Mouse (Mus musculus): Measurements from ENCODE around the gene Nup210. TPM values are rescaled to one million over a fixed set of nuclear protein-coding genes. Genes with fewer than 3 reads are reported as not detected.

Gene Nup210
- polyA plus RNA-seq, 2 experiments: 12.6 to 18.9 TPM

DNA sequence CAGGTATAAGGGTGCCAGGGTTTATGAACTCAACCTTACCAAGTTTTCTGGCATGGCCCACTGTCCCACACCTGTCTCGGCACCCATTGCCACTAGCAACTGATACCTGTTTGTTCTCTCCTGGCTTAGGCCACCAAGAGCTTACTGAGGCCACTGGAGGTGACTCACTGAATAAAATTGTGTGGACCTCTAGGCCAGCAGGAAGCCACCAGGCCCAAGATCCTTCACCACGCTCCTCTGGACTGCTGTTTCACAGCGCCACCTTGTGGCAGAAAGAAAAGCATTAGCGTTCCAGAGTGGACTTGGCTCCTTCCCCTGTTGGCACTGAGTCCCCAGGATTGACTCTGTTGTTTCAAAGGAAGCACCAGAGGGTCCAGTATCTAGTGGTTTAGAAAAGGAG, 23.2 kb upstream of the Nup210 start:
- H3K4me3 ChIP-seq (replicated peaks; ENCODE audit: low read length): no peak overlapping the region
- no peaks in the 10 kb centered on the region for H3K4me1 ChIP-seq (ENCODE audit: control insufficient read depth, insufficient read depth, low read length)
- ATAC-seq (ENCODE audit: low FRiP score, low read depth): peak; percentile 58; the same call in 1 of the 2 replicates
- H3K9me3 ChIP-seq (ENCODE audit: control insufficient read depth, low read length): no peaks in the 10 kb centered on the region
- no peak overlapping the region for H3K9ac ChIP-seq (ENCODE audit: low read depth, low read length, severe bottlenecking)
- no peak overlapping the region for H3K27ac ChIP-seq (replicated peaks; ENCODE audit: low read depth, low read length)
- no peaks in the 10 kb centered on the region for H3K36me3 ChIP-seq (ENCODE audit: control insufficient read depth, insufficient read depth, low read length)
- no peak for TF ChIP-seq POLR2A (IDR thresholded peaks at IDR 0.05; ENCODE audit: borderline replicate concordance, extremely low read depth, insufficient read depth, insufficient read length)
- 27% methylated on average over 4 of the region's 4 CpGs for WGBS
- no peaks in the 10 kb centered on the region for H3K27me3 ChIP-seq (ENCODE audit: control insufficient read depth, insufficient read depth, low read length)
- H3K4me2 ChIP-seq (replicated peaks; ENCODE audit: low read depth, low read length, severe bottlenecking): no peak overlapping the region
- DNase-seq (ENCODE audit: low spot score): peak; percentile 83

DNA sequence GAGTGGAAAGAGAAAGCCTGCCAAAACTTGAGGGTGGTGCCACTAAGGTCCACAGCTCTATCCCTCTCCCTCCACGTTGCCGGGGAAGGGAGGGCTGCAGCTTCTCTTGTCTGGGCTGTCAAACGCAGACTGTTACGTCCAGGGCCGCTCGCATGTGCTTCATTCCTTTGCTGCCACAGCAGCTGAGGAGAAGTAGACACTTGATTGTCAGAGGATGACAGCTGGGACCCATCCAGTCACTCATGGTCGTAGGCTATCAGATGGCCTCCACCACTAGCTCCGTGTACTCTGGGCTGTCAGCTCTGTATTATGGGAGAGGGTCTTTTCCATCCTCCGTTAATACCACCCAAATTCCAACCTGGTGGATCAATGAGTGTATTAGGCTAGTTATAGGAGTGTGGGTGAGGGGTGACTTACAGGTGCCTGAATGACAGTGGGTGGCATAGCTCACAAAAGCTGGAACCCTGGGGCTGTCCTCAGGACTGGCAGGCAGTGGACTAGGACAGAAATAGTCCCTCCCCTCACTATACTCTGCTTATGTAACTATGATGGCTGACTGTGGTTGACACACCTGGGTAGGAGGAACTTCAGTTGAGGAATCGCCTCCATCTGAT, 20.8 kb upstream of the Nup210 start:
- H3K9ac ChIP-seq (ENCODE audit: low read depth, low read length, severe bottlenecking): no peak overlapping the region
- H3K4me2 ChIP-seq (replicated peaks; ENCODE audit: low read depth, low read length, severe bottlenecking): no peak overlapping the region
- 70% methylated on average over 10 of the region's 10 CpGs for WGBS
- no peaks in the 10 kb centered on the region for H3K36me3 ChIP-seq (ENCODE audit: control insufficient read depth, insufficient read depth, low read length)
- H3K4me3 ChIP-seq (replicated peaks; ENCODE audit: low read length): no peak overlapping the region
- DNase-seq (ENCODE audit: low spot score) (no peak), ATAC-seq (ENCODE audit: low FRiP score, low read depth) (peak; percentile 63; the same call in 1 of the 2 replicates)
- no peaks in the 10 kb centered on the region for H3K27me3 ChIP-seq (ENCODE audit: control insufficient read depth, insufficient read depth, low read length)
- H3K27ac ChIP-seq (replicated peaks; ENCODE audit: low read depth, low read length): no peak overlapping the region
- H3K9me3 ChIP-seq (ENCODE audit: control insufficient read depth, low read length): no peaks in the 10 kb centered on the region
- TF ChIP-seq POLR2A (IDR thresholded peaks at IDR 0.05; ENCODE audit: borderline replicate concordance, extremely low read depth, insufficient read depth, insufficient read length): no peak
- no peaks in the 10 kb centered on the region for H3K4me1 ChIP-seq (ENCODE audit: control insufficient read depth, insufficient read depth, low read length)

DNA sequence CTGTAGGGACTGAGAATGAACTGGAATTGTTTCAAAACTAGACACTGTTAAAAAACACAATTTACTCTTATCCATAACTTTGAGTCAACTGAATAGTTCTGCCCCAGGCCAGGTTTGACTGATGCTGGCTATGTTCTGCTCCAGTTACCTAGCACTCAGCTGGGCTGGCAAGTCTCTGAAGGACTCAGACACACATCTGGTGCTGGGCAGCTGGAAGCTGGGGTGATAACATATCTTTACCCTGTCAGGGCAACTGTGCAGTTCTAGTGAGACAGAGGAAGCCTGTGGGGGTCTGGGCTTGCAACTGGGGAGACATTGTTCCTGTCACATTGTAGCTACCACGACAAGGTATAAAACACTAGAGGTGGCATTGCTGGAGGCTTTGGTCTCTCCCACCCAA, 14.2 kb upstream of the Nup210 start:
- H3K4me1 ChIP-seq (ENCODE audit: control insufficient read depth, insufficient read depth, low read length): no peaks in the 10 kb centered on the region
- H3K27ac ChIP-seq (replicated peaks; ENCODE audit: low read depth, low read length): no peak overlapping the region
- DNase-seq (ENCODE audit: low spot score) (no peak), ATAC-seq (ENCODE audit: low FRiP score, low read depth) (no peak)
- no peaks in the 10 kb centered on the region for H3K9me3 ChIP-seq (ENCODE audit: control insufficient read depth, low read length)
- H3K9ac ChIP-seq (ENCODE audit: low read depth, low read length, severe bottlenecking): no peak overlapping the region
- 82% methylated on average over 1 of the region's 1 CpGs for WGBS
- no peak for TF ChIP-seq POLR2A (IDR thresholded peaks at IDR 0.05; ENCODE audit: borderline replicate concordance, extremely low read depth, insufficient read depth, insufficient read length)
- H3K4me2 ChIP-seq (replicated peaks; ENCODE audit: low read depth, low read length, severe bottlenecking): no peak overlapping the region
- no peaks in the 10 kb centered on the region for H3K36me3 ChIP-seq (ENCODE audit: control insufficient read depth, insufficient read depth, low read length)
- no peaks in the 10 kb centered on the region for H3K27me3 ChIP-seq (ENCODE audit: control insufficient read depth, insufficient read depth, low read length)
- no peak overlapping the region for H3K4me3 ChIP-seq (replicated peaks; ENCODE audit: low read length)

DNA sequence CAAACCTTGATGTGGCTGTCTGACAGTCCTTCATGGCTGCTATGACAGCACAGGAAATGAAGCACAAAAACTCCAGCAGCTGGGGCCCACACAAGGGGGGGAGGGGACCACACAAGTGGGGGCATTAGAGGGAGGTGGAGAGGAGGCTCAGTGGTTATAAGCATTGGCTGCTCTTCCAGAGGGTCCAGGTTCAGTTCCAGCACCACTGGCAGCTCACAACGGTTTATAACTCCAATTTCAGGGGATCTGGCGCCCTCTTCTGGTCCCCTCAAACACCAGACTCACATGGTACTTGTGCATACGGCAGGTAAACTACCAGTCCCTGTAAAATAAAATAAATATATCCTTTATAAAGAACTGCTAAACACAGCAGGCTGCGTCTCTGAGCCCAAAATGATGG, 12.4 kb upstream of the Nup210 start:
- Histone ChIP-seq H3K4me2 (replicated peaks; ENCODE audit: low read depth, low read length, severe bottlenecking) (no peak overlapping the region), H3K27me3 (ENCODE audit: control insufficient read depth, insufficient read depth, low read length) (no peaks in the 10 kb centered on the region)
- WGBS: 56% methylated on average over 4 of the region's 4 CpGs

GRCm38 (mm10) chr6:91125228-91125585, 8.6 kb upstream of the Nup210 start:
- WGBS: 62% methylated on average over 2 of the region's 2 CpGs
- Histone ChIP-seq H3K27me3 (ENCODE audit: control insufficient read depth, insufficient read depth, low read length) (no peaks in the 10 kb centered on the region), H3K9me3 (ENCODE audit: control insufficient read depth, low read length) (no peaks in the 10 kb centered on the region), H3K36me3 (ENCODE audit: control insufficient read depth, insufficient read depth, low read length) (no peaks in the 10 kb centered on the region), H3K4me2 (replicated peaks; ENCODE audit: low read depth, low read length, severe bottlenecking) (no peak overlapping the region), H3K27ac (replicated peaks; ENCODE audit: low read depth, low read length) (no peak overlapping the region), H3K9ac (ENCODE audit: low read depth, low read length, severe bottlenecking) (no peak overlapping the region), H3K4me3 (replicated peaks; ENCODE audit: low read length) (no peak overlapping the region), H3K4me1 (ENCODE audit: control insufficient read depth, insufficient read depth, low read length) (no peaks in the 10 kb centered on the region)
- TF ChIP-seq POLR2A (IDR thresholded peaks at IDR 0.05; ENCODE audit: borderline replicate concordance, extremely low read depth, insufficient read depth, insufficient read length): no peak
- ATAC-seq (ENCODE audit: low FRiP score, low read depth) (no peak), DNase-seq (ENCODE audit: low spot score) (no peak)

More for the DNA sequence above, 12.4 kb upstream of the Nup210 start:
- Histone ChIP-seq H3K9ac (ENCODE audit: low read depth, low read length, severe bottlenecking) (no peak overlapping the region), H3K4me1 (ENCODE audit: control insufficient read depth, insufficient read depth, low read length) (no peaks in the 10 kb centered on the region), H3K9me3 (ENCODE audit: control insufficient read depth, low read length) (no peaks in the 10 kb centered on the region), H3K4me3 (replicated peaks; ENCODE audit: low read length) (no peak overlapping the region), H3K27ac (replicated peaks; ENCODE audit: low read depth, low read length) (no peak overlapping the region), H3K36me3 (ENCODE audit: control insufficient read depth, insufficient read depth, low read length) (no peaks in the 10 kb centered on the region)
- TF ChIP-seq POLR2A (IDR thresholded peaks at IDR 0.05; ENCODE audit: borderline replicate concordance, extremely low read depth, insufficient read depth, insufficient read length): no peak
- no peak for DNase-seq (ENCODE audit: low spot score)
- ATAC-seq (ENCODE audit: low FRiP score, low read depth): no peak

Measured in limb, embryonic 14.5 days (tissue).